Mouse (Mus musculus): ENCODE data around the gene Trip11. TPM values are rescaled to one million over a fixed set of nuclear protein-coding genes. Genes with fewer than 3 reads are reported as not detected.

The Trip11 gene
- polyA plus RNA-seq, 1 experiment: 3.3 TPM

DNA sequence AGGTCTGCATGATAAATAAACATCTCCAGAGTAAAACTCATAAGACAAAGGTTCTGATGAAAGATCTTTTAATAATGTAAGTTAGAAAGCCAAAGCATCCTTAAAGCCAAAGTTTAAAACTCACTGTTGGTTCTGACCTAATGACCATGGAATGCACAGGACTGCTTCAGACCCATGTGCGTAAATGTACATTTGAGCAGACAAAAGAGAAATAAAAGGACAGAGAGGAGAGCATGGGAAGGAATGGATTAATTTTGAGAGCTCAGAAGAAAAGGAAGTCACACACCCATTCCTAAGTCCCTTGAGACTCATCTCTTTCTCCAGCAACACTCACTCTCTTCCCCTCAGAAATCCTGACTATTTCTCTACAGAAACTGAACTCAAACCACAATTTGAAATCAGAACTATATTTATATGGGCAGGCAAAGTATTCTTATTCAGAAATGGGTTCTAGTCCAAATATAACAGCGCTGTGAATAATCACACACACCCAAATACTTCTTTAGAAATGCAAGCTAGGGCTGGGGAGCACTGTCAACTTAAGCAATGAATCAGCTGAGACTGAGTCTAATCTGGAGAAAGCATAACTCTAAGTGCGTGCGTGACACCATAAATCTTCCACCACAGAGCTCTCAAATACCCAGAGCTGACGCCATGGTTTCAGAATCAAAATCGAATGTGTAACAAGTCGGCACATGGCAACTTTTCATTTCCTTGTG lies 61.1 kb downstream of the Trip11 start:
- Histone ChIP-seq H3K4me1 (ENCODE audit: control insufficient read depth, insufficient read depth, insufficient read length) (no peaks in the 10 kb centered on the region), H3K27me3 (ENCODE audit: control insufficient read depth, insufficient read depth, low read length) (no peaks in the 10 kb centered on the region), H3K36me3 (ENCODE audit: control insufficient read depth, insufficient read depth, low read length) (peaks cover 8% of the 10 kb centered on the region), H3K4me3 (ENCODE audit: extremely low read depth, insufficient read depth, insufficient read length) (no peak overlapping the region), H3K27ac (ENCODE audit: insufficient read depth, low read length) (no peak overlapping the region)
- WGBS: 87% methylated on average over 7 of the region's 7 CpGs
- no peak for TF ChIP-seq POLR2A (IDR thresholded peaks at IDR 0.05; ENCODE audit: low read depth, low read length)
- DNase-seq (ENCODE audit: low read depth in 1 of 2, low spot score in 2 of 2): no peak

DNA sequence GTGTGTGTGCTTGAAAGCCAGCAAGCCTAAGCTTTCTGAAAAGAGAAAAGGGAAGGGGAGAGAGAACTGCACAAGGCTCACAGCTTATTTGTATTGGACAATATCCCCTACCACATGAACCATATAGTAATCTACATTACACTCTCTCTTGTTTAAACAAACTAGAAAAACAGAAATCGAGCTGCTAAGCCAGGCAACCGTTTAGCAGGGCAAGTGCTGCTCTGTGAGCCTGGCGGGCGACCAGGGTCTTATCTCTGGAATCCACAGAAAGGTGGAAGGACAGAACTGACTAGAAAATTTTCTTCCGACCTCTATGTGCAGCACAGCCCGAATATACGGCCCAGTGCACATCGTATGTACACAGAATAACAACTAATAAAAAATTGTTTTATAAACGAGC lies 61.8 kb downstream of the Trip11 start:
- DNase-seq (ENCODE audit: low read depth in 1 of 2, low spot score in 2 of 2): no peak
- Histone ChIP-seq H3K36me3 (ENCODE audit: control insufficient read depth, insufficient read depth, low read length) (peaks cover 10% of the 10 kb centered on the region), H3K27me3 (ENCODE audit: control insufficient read depth, insufficient read depth, low read length) (no peaks in the 10 kb centered on the region), H3K27ac (ENCODE audit: insufficient read depth, low read length) (no peak overlapping the region), H3K4me3 (ENCODE audit: extremely low read depth, insufficient read depth, insufficient read length) (no peak overlapping the region), H3K4me1 (ENCODE audit: control insufficient read depth, insufficient read depth, insufficient read length) (no peaks in the 10 kb centered on the region)
- TF ChIP-seq POLR2A (IDR thresholded peaks at IDR 0.05; ENCODE audit: low read depth, low read length): no peak
- TF ChIP-seq CTCF (IDR thresholded peaks at IDR 0.05; ENCODE audit: extremely low read depth, insufficient read depth, insufficient read length, insufficient replicate concordance): no peak
- 92% methylated on average over 9 of the region's 9 CpGs for WGBS

DNA sequence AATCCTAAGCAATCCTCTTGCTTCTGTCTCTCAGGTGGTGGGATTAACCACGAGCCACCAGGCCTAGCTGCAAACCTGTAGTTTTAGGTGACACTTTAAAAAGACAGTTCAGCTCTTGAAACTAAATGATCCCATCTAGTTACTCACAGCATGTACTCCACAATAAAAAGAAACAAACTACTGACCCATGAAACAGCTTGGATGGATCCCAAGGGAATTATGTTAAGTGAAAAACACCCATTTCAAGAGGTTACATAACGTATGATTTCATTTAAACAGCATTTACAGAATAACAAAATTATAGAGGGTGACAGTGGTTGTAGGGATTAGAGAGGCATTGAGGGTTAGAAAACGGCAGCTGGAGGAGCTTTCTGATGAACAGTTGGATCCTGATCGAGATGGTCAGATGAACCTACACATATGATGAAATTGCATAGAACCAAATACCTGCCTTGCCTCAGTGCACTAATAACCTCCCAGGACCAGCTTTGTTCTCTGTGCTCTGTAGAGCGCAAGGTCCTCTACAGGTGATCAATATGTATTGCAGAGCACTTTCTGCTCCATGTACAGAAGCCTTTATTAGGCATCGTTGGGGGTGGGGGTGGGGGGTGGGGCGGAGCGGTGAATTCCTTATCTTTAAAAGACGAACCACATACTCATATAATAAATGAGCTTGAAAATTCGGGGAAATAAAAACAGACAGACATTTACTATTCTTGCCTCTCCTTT lies 76.4 kb downstream of the Trip11 start:
- Histone ChIP-seq H3K4me1 (ENCODE audit: control insufficient read depth, insufficient read depth, insufficient read length) (no peaks in the 10 kb centered on the region), H3K36me3 (ENCODE audit: control insufficient read depth, insufficient read depth, low read length) (peaks cover 15% of the 10 kb centered on the region), H3K4me3 (ENCODE audit: extremely low read depth, insufficient read depth, insufficient read length) (no peak overlapping the region), H3K27ac (ENCODE audit: insufficient read depth, low read length) (no peak overlapping the region), H3K27me3 (ENCODE audit: control insufficient read depth, insufficient read depth, low read length) (no peaks in the 10 kb centered on the region)
- no peak for DNase-seq (ENCODE audit: low read depth in 1 of 2, low spot score in 2 of 2)
- WGBS: 87% methylated on average over 10 of the region's 10 CpGs
- no peak for TF ChIP-seq POLR2A (IDR thresholded peaks at IDR 0.05; ENCODE audit: low read depth, low read length)
- TF ChIP-seq CTCF (IDR thresholded peaks at IDR 0.05; ENCODE audit: extremely low read depth, insufficient read depth, insufficient read length, insufficient replicate concordance): no peak

DNA sequence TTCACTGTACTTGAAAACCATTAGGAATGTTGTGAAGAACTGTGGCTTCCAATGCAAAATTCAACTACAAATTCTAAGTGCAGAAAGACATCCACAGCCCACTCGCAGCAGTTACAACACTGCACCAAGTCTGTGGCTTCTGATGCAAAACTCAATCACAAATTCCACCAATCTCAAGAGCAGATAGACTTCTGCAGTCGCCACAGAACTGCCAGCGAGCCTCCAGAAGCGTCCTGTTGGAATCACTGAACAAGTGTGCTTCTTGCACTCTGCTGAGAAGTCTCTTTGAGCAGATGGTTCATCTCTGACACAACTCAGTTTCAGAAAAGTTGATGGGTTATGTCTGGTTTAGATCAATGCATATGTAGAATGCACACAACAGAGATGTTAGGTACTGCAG lies 78.4 kb downstream of the Trip11 start:
- no peak overlapping the region for H3K27ac ChIP-seq (ENCODE audit: insufficient read depth, low read length)
- 93% methylated on average over 4 of the region's 4 CpGs for WGBS
- peaks cover 15% of the 10 kb centered on the region for H3K36me3 ChIP-seq (ENCODE audit: control insufficient read depth, insufficient read depth, low read length)
- TF ChIP-seq CTCF (IDR thresholded peaks at IDR 0.05; ENCODE audit: extremely low read depth, insufficient read depth, insufficient read length, insufficient replicate concordance) (no peak), POLR2A (IDR thresholded peaks at IDR 0.05; ENCODE audit: low read depth, low read length) (no peak)
- H3K4me1 ChIP-seq (ENCODE audit: control insufficient read depth, insufficient read depth, insufficient read length): no peaks in the 10 kb centered on the region
- no peaks in the 10 kb centered on the region for H3K27me3 ChIP-seq (ENCODE audit: control insufficient read depth, insufficient read depth, low read length)
- H3K4me3 ChIP-seq (ENCODE audit: extremely low read depth, insufficient read depth, insufficient read length): no peak overlapping the region
- no peak for DNase-seq (ENCODE audit: low read depth in 1 of 2, low spot score in 2 of 2)

DNA sequence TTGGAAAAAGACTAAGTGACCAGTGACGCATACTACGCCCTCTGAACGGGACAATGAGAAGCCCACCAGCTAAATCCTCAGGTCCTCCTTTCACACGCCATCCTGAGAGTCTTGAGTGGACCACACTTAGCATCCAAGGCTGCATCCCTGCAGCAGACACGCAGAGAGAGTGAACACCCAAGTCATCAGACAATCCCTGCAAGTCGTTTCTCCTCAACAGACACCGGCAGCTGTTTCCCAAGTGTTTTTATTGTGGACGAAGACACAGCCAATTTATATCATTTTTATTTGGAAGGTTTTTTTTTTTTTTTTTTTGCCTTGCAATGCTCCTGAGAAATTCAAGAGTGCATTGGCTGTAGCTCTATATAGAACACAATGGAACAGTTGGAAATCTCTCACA lies 79.3 kb downstream of the Trip11 start:
- Histone ChIP-seq H3K27me3 (ENCODE audit: control insufficient read depth, insufficient read depth, low read length) (no peaks in the 10 kb centered on the region), H3K27ac (ENCODE audit: insufficient read depth, low read length) (no peak overlapping the region), H3K4me3 (ENCODE audit: extremely low read depth, insufficient read depth, insufficient read length) (no peak overlapping the region), H3K36me3 (ENCODE audit: control insufficient read depth, insufficient read depth, low read length) (peaks cover 15% of the 10 kb centered on the region), H3K4me1 (ENCODE audit: control insufficient read depth, insufficient read depth, insufficient read length) (no peaks in the 10 kb centered on the region)
- 93% methylated on average over 8 of the region's 8 CpGs for WGBS
- DNase-seq (ENCODE audit: low read depth in 1 of 2, low spot score in 2 of 2): no peak
- TF ChIP-seq CTCF (IDR thresholded peaks at IDR 0.05; ENCODE audit: extremely low read depth, insufficient read depth, insufficient read length, insufficient replicate concordance): no peak
- no peak for TF ChIP-seq POLR2A (IDR thresholded peaks at IDR 0.05; ENCODE audit: low read depth, low read length)

DNA sequence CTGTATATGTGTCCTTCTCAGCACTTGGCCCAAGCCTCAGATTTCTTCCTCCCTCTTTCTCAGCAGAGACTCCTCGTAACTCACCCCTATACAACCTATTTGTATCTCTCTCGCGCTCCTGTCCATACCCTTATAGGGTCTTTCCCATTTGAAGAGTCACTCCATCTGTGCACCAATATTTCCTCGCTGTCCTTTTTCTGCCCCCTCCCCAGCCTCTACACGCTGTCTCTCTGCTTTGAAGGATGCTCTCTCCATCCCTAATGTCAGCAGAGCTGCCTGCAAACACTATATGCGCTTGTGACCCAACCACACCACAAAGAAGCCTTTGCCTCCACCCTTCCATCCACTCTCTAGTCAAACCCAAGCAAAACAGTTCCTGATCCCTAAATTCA lies 80.0 kb downstream of the Trip11 start:
- TF ChIP-seq CTCF (IDR thresholded peaks at IDR 0.05; ENCODE audit: extremely low read depth, insufficient read depth, insufficient read length, insufficient replicate concordance) (no peak), POLR2A (IDR thresholded peaks at IDR 0.05; ENCODE audit: low read depth, low read length) (no peak)
- Histone ChIP-seq H3K27me3 (ENCODE audit: control insufficient read depth, insufficient read depth, low read length) (no peaks in the 10 kb centered on the region), H3K36me3 (ENCODE audit: control insufficient read depth, insufficient read depth, low read length) (peaks cover 12% of the 10 kb centered on the region), H3K4me1 (ENCODE audit: control insufficient read depth, insufficient read depth, insufficient read length) (no peaks in the 10 kb centered on the region), H3K4me3 (ENCODE audit: extremely low read depth, insufficient read depth, insufficient read length) (no peak overlapping the region), H3K27ac (ENCODE audit: insufficient read depth, low read length) (no peak overlapping the region)
- 94% methylated on average over 6 of the region's 6 CpGs for WGBS
- DNase-seq (ENCODE audit: low read depth in 1 of 2, low spot score in 2 of 2): no peak

Measured in spleen, adult 2 months (tissue).